Mouse (Mus musculus) NIH3T3 (cell line): ENCODE measurements at regions not wholly inside any gene's neighbourhood (a gene's known extent, or its start where the extent isn't known, plus 50 kb on each side); places are given as distances from the start of the nearest gene placed in this dataset.

ENCODE experiments used
- DNase-seq: peaks from one replicate; pipeline ENCODE4 v3.0.0-alpha.2; 2012; ENCODE audit warnings: low read depth

DNA sequence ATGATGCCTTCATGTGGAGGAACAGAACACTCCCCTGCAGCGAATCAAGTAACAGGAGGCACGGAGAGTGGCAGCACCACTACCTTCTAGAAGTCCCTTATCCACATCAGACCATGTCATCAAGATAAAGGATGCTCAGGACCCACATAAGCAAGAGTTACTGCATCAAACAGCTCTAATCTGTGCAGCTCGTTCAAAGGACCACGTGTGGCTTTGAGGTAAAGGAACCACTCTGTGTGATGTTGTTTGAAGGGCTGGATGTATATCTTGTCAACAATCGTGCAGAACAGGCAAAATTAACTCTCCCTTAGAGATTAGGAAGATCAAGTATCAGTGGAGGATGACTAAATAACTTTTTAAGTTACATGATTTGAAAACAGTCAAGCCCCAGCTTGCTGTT, 68.8 kb upstream of the Cd44 start:
- no peak for DNase-seq

DNA sequence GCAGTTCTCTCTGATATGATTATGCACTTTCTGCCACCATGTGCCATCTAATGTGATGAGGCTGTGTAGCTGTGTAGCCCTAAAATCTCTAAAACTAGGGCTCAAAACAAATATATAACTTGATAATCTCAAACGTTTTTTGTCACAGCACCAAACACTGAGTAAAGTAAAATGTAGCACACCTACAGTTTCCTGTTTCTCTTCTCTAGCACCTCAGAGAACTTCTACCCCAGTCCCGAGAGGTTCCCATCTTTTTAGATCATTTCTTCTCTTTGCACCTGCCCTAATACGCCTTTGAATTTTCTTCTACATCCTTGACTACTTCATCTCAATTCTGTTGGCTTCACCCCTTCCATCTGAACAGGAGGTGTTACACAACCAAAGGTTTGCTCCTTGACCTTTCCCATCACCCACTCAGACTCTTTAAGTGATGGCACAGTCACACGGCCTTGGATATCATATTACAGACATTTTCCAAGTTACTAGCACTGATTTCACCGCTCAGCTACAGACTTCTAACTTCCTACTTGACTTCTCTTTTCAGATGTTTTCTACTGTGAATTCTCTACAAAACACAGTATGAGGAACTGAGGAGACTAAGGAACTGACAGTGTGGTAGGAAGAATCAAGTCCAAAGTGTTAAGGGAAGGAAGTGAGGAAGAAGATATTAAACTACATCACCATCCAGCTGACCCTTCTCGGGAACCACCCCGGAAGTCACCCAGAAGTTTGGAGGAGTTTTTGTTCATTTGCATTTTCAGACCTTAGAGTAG, 66.7 kb upstream of the Cd44 start:
- DNase-seq = no peak

- DNase-seq = no peak
These were observed 66.0 kb upstream of the Cd44 start for GRCm38 (mm10) chr2:102967417-102967816.

- no peak for DNase-seq
These were observed 57.7 kb upstream of the Cd44 start for GRCm38 (mm10) chr2:102959067-102959645.

DNA sequence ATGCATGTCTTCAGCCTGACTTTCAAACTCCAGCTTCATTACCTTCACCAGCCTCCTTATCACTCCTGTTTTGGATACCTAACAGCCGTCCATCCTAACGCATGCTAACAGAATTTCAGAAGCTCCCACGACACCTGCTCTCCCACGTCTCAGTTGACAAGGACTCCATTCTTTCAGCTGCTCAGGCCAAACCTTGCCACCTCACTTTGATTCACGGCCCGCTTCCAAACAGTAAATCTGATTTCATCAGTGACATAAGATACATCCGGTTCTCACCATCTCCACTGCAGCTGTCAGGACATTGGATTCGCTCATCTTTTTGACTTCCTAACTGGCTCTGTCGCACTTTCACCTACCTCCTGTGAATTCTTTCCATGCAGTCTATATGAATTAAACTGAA, 57.1 kb upstream of the Cd44 start:
- no peak for DNase-seq

DNA sequence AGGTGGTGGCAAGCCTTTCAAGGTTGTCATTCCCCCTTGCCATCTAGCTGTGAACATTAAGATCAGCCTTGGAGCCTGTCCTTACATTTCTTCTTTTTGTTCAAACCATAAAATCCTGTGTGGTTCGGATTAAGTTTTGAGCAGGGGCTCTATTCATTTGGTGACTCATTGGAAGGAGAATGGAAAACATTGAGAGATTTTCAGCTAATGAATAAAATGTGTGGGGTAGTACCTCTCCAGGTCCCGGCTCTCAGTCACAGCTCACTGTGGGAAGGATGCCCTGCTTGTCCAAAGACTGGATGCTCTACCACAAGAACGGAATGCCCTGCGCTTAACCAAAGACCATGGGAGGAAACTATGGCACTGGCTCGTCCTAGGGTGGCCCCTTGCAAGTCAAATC, 56.3 kb upstream of the Cd44 start:
- peak; percentile 70 for DNase-seq

DNA sequence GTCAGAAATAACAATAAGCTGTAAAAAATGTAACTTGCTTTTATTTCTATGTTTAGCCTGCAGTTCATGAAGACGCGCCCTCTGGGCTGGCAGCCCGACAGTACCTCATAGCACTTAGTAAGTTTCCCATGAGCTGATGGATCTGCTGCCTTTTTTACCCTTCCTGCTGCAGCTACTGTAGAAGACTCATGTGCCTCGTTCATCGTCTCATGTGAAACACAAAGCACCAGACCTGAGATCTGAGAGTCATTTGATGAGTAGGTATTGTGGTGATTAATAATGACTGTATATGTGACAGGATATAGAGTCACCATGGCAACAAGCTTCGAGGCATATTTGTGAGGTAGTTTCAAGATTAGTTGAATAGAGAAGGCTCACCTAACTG, 55.4 kb upstream of the Cd44 start:
- peak; percentile 74 for DNase-seq

DNA sequence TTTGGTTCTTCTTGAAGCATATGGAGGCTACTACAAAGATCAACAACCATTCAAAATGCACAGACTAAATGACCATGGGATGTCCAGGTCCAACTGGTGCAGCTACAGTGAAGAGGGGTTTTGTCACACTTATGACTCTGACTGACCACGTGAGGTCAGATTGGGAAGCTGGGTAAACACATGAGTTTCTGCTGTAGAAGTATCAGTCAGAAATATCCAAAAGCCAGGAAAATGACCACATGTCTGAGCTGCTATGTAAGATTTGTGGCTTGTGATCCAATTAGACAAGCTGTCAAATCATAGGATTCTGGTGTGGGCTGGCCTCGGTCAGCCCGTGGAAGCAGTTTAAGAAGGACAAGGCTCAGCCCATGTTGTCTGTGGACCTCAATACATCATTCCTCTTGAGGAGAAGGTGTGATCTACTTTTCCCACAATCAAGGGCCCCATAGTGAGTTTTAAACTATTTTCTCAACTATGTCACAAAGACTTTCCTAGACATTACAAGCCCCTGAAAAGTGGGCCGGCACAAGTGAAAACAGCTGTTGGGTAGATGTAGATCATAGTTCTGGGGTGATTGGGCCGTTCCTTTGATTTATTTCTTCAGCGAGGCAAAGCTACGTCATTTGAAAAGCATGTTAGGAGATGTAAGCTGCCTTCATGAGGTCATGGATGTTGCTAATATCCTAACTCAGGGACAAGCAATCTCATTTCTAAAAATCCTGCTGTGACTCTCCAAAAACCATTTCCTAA, 54.8 kb upstream of the Cd44 start:
- no peak for DNase-seq

DNA sequence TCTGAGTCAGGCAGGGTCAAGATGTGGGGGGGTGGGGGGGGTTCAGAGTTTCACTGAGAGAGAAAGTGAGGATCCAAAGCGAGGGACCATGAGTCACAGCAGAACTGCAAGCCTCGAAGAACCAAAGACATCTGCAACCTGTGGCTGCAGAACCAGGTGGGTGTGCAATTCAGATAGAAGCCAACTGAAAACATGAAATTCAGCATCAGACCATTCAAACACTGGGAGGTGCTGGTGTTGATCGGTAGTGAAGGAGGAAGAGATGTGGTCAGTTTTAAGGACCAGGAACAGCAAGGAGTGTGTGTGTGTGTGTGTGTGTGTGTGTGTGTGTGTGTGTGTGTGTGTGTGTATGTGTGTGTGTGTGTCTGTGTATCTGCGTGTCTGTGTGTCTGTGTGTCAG, 53.8 kb upstream of the Cd44 start:
- DNase-seq = no peak
